Mouse (Mus musculus) hindbrain, postnatal 0 days (tissue): ENCODE measurements around the gene Tedc1. TPM values are rescaled to one million over a fixed set of nuclear protein-coding genes. Genes with fewer than 3 reads are reported as not detected.

Experiments
- ATAC-seq: fragments of 200-750 bp; cut with Nextera tagmentation; 2 replicates; pipeline ENCODE4 v1.8.0; 2017; ENCODE audit warnings: mild to moderate bottlenecking, moderate TSS enrichment, moderate library complexity
- DNase-seq: peaks from one replicate; pipeline ENCODE4 v3.0.0-alpha.2; 2015; ENCODE audit warnings: low spot score
- H3K27ac ChIP-seq: fragments of 300-500 bp; sonication (generic); 2 replicates; pipeline ENCODE4 v1.5.1; 2014; ENCODE audit warnings: mild to moderate bottlenecking
- H3K27me3 ChIP-seq: fragments of 300-500 bp; sonication (generic); 2 replicates; pipeline ENCODE4 v1.6.1; 2014; ENCODE audit warnings: low read length, mixed read lengths; ENCODE audit not compliant: insufficient read depth
- H3K36me3 ChIP-seq: fragments of 300-500 bp; sonication (generic); 2 replicates; pipeline ENCODE4 v1.6.1; 2014; ENCODE audit warnings: low read length, mixed read lengths; ENCODE audit not compliant: insufficient read depth
- H3K4me1 ChIP-seq: fragments of 300-500 bp; sonication (generic); 2 replicates; pipeline ENCODE4 v1.6.1; 2014; ENCODE audit warnings: antibody characterized with exemption, low read length, mixed read lengths; ENCODE audit not compliant: insufficient read depth
- H3K4me2 ChIP-seq: fragments of 300-500 bp; sonication (generic); 2 replicates; pipeline ENCODE4 v1.6.1; 2014; ENCODE audit warnings: low read depth, mild to moderate bottlenecking, low read length, moderate library complexity, mixed read lengths
- H3K4me3 ChIP-seq: fragments of 300-500 bp; sonication (generic); 2 replicates; pipeline ENCODE4 v1.5.1; 2014; ENCODE audit warnings: low read length
- H3K9ac ChIP-seq: fragments of 300-500 bp; sonication (generic); replicated peaks from 2 replicates; pipeline ENCODE4 v1.6.1; 2014; ENCODE audit warnings: mild to moderate bottlenecking, low read length, moderate library complexity, mixed read lengths
- H3K9me3 ChIP-seq: fragments of 300-500 bp; sonication (generic); 2 replicates; pipeline ENCODE4 v1.6.1; 2016; ENCODE audit warnings: low read length, mixed read lengths
- CTCF ChIP-seq: IDR thresholded peaks from 2 replicates; pipeline ENCODE4 v1.5.1; 2016; ENCODE audit warnings: antibody characterized with exemption, control low read depth, low read depth
- WGBS: fragments of 180-500 bp; shearing (Covaris S2); extraction: QIAGEN DNeasy Blood & Tissue Kit; methylation state at CpG from one replicate; pipeline ENCODE4 v1.1.7; 2014; 5-methylcytosine and 5-hydroxymethylcytosine counted together
- polyA plus RNA-seq: library from polyadenylated mRNA; unstranded; fragments of >200 nt; fragmentation: Nextera tagmentation; extraction: Ambion mirVana; gene quantifications from 2 replicates; pipeline ENCODE4 v1.2.1, GENCODE M21; 2015
- total RNA-seq: library from RNA; depleted of rRNA; stranded (reverse); fragments of >200 nt; gene quantifications from 2 replicates; pipeline ENCODE4 v1.2.3, GENCODE M21; 2014

Tedc1 gene
- total and polyA plus RNA-seq, 2 experiments from 2014 or later: 14.7 to 16.6 TPM

- Histone ChIP-seq H3K27ac (peak overlapping the region; percentile 76), H3K4me3 (no peak overlapping the region), H3K36me3 (no peaks in the 10 kb centered on the region), H3K9me3 (no peaks in the 10 kb centered on the region), H3K27me3 (no peaks in the 10 kb centered on the region), H3K9ac (peak overlapping the region; percentile 29; the same call in 1 of the 2 replicates), H3K4me1 (peaks cover 5% of the 10 kb centered on the region; the same call in 1 of the 2 replicates), H3K4me2 (no peak overlapping the region)
- 51% methylated on average over 11 of the region's 11 CpGs for WGBS
- ATAC-seq: peak; percentile 94
- TF ChIP-seq CTCF: no peak
- peak; percentile 77 for DNase-seq
Observed at GRCm38 (mm10) chr12:113163561-113164006, 7.4 kb downstream of the Tedc1 start.

GRCm38 (mm10) chr12:113168031-113168536 lies 11.9 kb downstream of the Tedc1 start:
- no peak for ATAC-seq

GRCm38 (mm10) chr12:113176960-113177725 lies 20.9 kb downstream of the Tedc1 start:
- no peak overlapping the region for H3K4me3 ChIP-seq
- TF ChIP-seq CTCF: no peak
- no peak overlapping the region for H3K27ac ChIP-seq
- no peaks in the 10 kb centered on the region for H3K36me3 ChIP-seq
- no peaks in the 10 kb centered on the region for H3K4me1 ChIP-seq
- no peak for ATAC-seq
- no peaks in the 10 kb centered on the region for H3K27me3 ChIP-seq
- no peak overlapping the region for H3K9ac ChIP-seq
- no peaks in the 10 kb centered on the region for H3K9me3 ChIP-seq
- 93% methylated on average over 18 of the region's 18 CpGs for WGBS
- DNase-seq: no peak
- no peak overlapping the region for H3K4me2 ChIP-seq

More at GRCm38 (mm10) chr12:113168031-113168536, 11.9 kb downstream of the Tedc1 start:
- 84% methylated on average over 9 of the region's 9 CpGs for WGBS
- Histone ChIP-seq H3K4me2 (no peak overlapping the region), H3K4me3 (no peak overlapping the region), H3K27ac (no peak overlapping the region), H3K27me3 (no peaks in the 10 kb centered on the region), H3K9ac (no peak overlapping the region), H3K36me3 (no peaks in the 10 kb centered on the region), H3K4me1 (peaks cover 3% of the 10 kb centered on the region; the same call in 1 of the 2 replicates), H3K9me3 (no peaks in the 10 kb centered on the region)
- DNase-seq: no peak
- TF ChIP-seq CTCF: no peak

GRCm38 (mm10) chr12:113181020-113181419 lies 24.8 kb downstream of the Tedc1 start:
- no peaks in the 10 kb centered on the region for H3K4me1 ChIP-seq
- WGBS: 73% methylated on average over 4 of the region's 4 CpGs
- TF ChIP-seq CTCF: no peak
- ATAC-seq (no peak), DNase-seq (no peak)
- no peak overlapping the region for H3K4me3 ChIP-seq
- no peaks in the 10 kb centered on the region for H3K36me3 ChIP-seq
- no peak overlapping the region for H3K27ac ChIP-seq
- H3K4me2 ChIP-seq: no peak overlapping the region
- no peak overlapping the region for H3K9ac ChIP-seq
- no peaks in the 10 kb centered on the region for H3K9me3 ChIP-seq
- H3K27me3 ChIP-seq: no peaks in the 10 kb centered on the region

GRCm38 (mm10) chr12:113184945-113185344 lies 28.7 kb downstream of the Tedc1 start:
- WGBS: 65% methylated on average over 5 of the region's 5 CpGs
- H3K27me3 ChIP-seq: no peaks in the 10 kb centered on the region
- peaks cover 5% of the 10 kb centered on the region; the same call in 1 of the 2 replicates for H3K36me3 ChIP-seq
- peak overlapping the region; percentile 91 for H3K4me2 ChIP-seq
- H3K4me3 ChIP-seq: no peak overlapping the region
- no peak for TF ChIP-seq CTCF
- ATAC-seq: no peak
- H3K27ac ChIP-seq: peak overlapping the region; percentile 82; the same call in 1 of the 2 replicates
- peak overlapping the region; percentile 88; the same call in 1 of the 2 replicates for H3K9ac ChIP-seq
- H3K4me1 ChIP-seq: peaks cover 10% of the 10 kb centered on the region
- no peak for DNase-seq
- no peaks in the 10 kb centered on the region for H3K9me3 ChIP-seq

- ATAC-seq: peak; percentile 52
- Histone ChIP-seq H3K9ac (peak within 1 kb of the TSS; percentile 88), H3K36me3 (peaks cover 10% of the 10 kb centered on the region; the same call in 1 of the 2 replicates), H3K27ac (peak within 1 kb of the TSS; percentile 82), H3K9me3 (no peaks in the 10 kb centered on the region), H3K4me1 (peaks cover 10% of the 10 kb centered on the region), H3K27me3 (no peaks in the 10 kb centered on the region), H3K4me2 (peak within 1 kb of the TSS; percentile 91), H3K4me3 (peak within 1 kb of the TSS; percentile 74)
- under 1% methylated on average over 57 of the region's 63 CpGs for WGBS
- DNase-seq: peak; percentile 67
- no peak for TF ChIP-seq CTCF
Observed at GRCm38 (mm10) chr12:113185442-113186291, 29.4 kb downstream of the Tedc1 start, which contains the start of gene Tmem121. Gene Tmem121, plus strand, starts transcription at chr12:113185930.
